Mouse (Mus musculus): ENCODE data around the gene Rarb.

Rarb gene

DNA sequence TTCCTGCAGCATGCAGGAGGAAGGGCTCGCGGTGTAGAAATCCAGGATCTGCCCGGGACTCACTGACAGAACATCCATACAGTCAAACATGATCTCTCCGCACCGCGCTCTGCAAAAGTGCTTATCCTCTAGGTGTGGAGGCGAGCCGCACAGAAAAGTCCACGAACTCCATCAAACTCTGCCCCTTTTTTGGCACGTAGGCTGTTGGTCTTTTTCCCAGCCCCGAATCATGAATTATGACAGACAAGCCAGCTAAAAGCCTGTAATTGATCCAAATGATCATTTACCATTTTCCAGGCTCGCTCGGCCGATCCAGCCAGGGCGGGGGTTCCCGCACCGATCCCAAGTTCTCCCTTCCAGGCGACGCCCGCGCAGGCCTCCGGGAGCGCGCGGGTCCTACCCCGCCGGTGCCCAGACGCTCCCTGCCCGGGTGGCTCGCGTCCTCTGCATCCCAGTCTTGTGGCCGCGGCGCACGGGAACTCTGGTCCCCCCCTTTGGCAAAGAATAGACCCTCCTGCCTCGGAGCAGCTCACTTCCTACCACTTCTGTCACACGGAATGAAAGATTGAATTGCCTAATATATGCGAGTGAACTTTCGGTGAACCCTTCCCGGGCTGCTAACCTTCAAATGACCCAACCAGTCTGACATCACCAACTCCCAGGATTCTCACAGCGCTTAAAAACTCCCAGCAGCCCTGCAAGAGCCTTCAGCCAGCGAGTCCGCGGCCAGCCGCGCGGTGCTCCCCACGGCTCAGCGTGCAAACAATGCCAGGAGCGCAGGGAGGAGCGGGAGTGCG is 243.8 kb downstream of the Rarb start:
- CTCF ChIA-PET, result no interaction called here

DNA sequence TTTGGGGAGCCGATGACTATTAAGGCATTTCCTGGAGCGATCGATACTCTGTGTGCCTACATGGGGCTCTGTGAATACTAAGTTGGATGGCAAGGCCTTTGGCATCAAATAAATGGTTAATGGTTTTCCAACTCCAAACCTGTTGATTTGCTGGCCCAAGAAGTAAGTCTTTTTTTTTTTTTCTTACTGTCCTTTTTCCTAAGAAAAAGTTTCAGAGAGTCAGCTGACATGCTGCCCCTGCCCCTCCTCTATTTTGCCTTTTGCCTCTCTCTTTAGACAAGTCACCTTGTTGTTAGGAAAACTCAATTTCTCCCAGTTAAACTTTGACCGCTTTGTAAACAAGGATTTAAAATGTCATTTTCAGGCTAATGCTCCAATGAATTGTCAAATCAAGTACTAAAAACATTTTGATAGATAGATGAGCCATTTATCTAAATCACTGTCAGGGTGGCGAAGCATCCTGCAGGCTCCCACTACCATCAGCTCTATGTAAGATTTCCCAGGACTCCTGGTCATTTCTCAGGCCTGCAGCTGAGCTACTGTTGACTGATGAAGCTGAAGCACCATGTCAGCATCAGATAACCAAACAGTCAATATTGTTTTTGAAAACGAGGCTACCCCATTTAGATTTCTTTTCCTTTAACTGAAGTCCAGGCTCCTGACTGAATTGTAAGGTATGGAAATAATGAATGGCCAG is 245.3 kb downstream of the Rarb start:
- CTCF ChIA-PET, result no interaction called here

DNA sequence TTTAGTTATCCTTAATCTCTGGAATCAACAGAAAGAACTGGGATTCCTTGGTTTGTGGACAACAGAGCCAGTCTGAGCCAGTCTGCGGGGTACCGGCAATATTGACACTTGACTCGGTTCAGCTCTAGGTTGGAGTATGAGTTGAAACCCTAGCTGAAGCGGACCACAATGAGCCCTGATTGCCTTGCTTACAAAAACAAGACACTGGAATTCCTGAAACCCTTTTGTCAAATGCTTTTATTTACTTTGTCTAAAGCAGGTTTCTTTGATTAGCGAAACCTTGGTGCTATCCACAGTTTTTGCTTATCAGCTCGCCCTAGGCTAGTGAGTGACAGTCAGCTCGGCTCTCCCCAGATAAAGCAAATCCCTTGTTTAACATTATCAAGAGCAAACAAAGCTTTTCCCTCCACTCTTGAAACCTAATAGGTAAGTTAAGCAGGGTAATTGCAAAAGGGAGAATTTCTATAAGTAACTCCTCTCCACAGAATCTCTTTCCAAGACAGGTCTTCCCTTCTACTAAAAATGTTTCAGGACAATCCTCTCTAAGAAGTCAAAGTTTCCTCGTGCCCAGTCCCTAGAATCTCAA is 246.1 kb downstream of the Rarb start:
- CTCF ChIA-PET, result no interaction called here

DNA sequence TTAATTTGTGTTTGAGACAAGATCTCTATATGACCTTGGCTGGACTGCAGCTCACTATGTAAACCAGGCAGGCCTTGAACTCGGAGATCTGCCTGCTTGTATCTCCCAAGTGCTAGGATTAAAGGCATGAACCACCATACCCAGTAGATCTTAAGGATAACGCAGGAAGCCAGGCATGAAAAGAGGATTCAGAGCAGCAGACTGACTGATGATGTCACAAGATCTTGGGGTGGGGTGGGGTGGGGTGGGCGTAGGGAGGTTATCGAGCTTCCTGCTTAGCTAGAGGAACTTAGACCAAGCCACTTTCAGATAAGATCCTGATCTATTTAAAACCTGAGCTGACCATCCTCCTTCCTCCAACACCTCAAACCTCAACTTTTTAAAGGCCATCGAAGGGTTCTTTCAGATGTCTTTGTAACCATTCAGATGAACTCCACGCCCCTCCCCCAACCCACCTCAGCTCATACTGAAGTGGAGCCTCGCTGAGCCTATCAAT is 249.4 kb downstream of the Rarb start:
- CTCF ChIA-PET, result no interaction called here

DNA sequence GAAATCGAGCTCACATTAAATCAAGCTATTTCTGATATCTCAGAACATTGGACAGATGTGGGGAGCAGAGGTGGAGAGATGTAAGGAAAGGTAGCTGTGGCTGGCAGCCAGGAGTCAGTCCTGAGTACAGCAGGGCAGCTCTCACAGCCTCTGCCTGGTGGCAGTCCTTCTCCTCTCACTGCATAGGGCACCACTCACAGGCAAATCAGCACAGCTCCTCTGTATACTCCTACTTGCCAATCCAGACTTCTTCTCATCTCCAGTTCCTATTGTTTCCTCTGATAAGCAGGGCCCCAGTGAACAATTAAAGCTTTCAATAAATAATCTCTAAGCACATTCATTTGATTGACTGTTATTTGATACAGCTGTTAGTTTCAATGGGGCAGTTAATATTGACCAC is 252.0 kb downstream of the Rarb start:
- CTCF ChIA-PET, result no interaction called here

DNA sequence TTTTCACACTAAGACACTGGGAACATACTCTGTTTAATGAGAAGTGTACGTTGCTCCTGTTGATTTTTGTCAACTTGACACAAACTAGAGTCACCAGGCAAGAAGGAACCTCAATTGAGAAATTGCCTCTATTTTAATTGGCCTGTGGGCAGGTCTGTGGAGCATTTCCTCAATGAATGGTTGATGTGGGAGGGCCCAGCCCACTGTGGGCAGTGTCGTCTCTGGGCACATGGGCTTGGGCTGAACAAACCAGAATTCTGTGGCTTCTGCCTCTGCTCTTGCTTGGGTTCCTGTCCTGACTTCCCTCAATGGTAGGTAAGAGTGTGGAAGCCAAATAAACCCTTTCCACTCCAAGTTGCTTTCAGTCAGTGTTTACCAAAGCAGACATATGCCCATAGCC is 255.0 kb downstream of the Rarb start:
- CTCF ChIA-PET, result no interaction called here

DNA sequence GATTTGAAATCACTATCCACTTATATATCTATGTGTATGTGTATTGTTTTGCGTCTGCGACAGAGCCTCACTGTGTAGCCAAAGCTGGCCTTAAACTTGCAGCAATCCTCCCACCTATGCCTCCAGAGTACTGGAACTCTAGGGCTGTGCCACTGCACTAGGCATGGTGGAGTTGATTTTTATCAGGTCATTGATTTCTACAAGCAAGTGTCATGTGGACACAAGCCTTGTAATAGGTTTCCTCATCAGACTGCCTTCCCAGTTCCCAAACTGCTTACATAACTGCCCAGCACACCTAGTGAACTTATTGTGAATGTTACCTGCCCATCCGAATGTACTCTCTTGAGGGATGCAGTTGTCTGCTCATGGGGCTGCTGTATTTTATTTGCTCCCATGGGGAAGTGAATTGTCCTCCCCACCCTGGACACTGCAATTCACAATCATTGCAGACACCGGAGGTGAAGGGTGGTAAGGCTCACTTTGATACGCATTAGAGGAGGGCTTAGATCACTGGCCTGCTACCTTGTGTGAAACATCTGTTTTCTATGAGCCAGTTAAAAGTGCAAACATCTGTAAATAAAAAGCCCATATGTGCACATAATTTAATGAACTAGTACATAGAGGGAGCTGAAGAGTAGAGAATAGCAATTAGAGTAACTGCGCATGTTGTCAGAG is 257.3 kb downstream of the Rarb start:
- CTCF ChIA-PET, result no interaction called here

DNA sequence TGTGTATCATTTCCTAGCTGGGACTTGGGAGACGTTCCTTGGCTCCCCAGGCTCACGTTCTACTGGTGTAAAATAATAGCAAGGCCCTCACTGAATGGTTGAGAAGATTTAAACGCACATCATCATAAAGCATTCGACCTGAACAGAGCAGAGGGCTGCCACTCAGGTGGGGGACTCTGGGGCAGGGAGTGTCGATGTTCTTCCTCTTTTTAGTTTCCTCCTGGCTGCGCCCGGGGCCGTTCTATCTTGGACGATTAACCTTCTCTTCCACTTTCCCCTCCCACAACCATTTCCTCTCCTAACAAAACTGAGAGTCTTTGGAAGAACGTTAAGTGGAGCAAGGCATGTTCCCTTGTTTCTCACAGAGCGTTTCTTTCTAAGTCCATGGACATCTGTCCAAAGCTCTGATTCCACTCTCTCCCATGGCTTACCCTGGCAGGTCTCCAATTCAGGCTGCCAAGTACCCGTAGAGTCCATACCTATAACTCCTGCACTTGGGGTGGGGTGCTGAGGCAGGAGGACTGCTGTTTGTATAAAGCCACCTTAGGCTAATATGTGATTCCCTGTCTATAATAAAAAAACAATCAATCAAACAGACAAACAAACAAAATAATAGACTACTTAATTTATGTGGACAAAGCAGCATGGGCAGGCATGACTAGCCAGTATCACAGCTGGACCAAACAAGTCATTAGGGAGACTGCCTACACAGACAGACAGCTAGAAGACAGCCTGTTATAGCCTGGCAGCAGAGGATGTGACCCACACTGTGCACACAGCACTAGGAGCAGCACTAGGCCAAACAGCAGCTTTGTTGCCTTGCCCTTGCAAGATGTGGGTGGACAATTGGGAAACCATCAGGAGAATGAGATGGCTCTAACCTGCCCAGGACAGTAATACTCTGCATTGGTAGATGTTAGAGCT is 259.4 kb downstream of the Rarb start:
- CTCF ChIA-PET, result no interaction called here

DNA sequence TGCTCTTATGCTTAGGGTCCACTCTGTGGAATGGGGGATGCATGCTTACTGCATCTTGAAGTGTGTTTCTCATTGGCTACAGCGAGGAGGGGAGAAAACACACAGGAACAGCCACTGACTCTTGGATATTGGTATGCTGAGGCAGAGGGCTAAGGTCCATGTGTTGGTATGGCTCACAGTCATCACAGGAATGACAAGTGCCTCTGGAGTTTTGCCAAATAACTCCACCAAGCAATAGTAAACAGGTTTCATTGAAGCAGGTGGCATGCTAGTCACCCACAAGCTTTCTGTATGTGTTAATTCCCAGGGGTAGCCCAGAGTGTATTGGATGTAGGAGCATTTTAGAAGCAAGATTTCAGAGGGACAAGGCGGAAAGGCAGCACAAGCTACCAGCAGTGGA is 260.9 kb downstream of the Rarb start:
- CTCF ChIA-PET, result no interaction called here

DNA sequence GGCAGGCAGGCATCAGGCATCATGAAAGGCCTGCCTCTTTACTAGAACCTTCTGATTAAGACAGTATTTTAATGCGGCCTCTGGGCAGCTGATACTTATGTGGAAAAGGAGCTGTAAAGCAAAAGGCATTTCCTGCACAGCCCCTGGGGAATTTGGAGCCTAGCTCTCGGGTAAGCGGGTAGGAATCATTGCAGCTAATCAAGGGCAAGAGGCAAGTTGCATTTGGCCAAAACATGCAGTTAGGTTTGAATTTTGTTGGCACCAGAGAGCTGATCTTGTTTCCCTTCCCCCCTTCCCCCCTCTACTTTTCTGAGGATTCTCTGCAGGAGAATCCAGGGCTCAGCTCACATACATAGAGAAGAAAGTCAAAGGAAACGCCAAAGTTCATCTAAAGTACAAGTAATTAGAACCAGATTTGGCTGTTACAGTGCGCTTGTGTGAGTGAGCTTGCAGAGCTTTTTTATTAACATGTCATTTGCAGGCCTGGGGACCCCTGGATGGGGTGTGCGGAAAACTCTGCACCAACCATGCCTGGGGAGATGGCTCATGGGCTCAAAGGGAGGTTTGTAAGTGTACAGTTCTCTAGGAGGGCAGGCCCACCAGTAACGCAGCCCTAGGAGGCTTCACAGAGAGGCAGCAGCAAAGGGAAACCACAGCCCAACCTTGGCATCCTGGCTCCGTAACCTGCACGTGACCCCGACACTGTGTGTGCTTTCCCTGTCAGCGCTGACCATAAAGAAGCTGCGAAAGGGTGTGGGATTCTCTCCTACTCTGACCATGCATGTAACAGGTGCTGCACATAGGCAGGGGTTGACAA is 264.1 kb downstream of the Rarb start:
- CTCF ChIA-PET, result no interaction called here

DNA sequence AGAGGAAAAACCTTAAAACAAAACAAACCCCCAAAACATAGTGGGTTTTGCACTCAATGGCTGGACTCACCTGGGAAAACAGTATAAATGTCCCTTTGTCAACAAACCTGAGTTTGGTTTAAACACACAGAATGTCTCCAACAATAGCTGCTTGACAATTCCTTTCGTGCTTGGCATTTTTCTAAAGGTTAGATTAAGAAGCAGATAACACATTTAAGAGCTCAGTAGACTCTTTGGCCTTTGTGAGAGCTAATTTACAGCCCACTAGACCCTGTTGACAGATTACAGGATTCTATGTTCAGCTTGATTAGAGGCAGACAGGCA is 264.7 kb downstream of the Rarb start:
- CTCF ChIA-PET, result no interaction called here

DNA sequence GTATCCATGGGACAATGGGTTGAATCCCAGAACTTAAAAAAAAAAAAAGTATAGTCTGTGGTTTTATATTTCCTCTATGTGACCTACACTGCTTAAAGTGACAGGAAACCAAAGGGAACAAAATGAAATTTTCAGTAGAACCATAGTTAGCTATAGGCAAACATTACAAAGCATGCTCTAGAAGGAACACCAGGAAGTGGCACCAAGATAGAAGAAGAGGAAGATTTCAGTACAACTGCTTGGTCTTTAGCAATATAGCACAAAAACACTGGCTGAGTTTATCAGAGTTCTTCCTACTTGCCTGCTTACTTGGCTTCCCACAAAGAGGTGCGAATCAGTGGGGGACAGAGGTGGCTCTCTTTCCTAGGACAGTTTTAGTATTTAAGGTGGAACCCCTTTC is 266.7 kb downstream of the Rarb start:
- CTCF ChIA-PET, result no interaction called here

DNA sequence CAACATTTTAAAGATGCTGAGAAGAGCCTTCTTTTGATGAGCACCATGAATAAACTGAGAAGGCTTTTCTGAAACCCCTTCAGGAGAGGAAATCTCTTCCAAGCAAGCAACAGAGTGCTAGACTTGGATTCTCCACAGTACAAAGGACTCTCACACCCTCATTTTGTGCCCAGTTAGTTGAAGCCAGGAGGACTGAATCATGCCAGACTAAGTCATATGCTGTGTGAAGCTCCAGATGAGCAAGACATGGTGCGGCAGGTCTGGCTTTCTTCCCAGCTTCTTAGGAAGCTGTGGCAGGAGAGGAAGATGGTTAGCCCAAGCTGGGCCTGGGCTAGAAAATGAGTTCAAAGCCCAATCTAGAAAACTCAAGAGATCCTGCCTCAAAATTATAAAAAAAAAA is 267.1 kb downstream of the Rarb start:
- CTCF ChIA-PET, result no interaction called here

DNA sequence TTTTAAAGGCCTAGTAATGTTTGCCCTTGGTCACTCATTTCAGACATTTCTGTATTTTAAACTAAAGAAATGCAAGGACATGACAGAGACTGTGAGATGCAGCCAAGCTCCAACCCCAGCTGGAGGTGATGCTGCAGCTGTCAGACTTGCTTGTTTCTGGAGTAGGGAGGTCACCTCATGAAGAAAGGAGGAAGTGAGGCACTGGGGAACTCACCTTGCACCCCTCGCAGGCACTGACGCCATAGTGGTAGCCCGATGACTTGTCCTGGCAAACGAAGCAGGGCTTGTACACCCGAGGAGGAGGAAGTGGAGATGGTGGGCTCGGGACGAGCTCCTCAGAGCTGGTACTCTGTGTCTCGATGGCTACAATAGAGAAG is 270.8 kb downstream of the Rarb start:
- CTCF ChIA-PET, result no interaction called here

DNA sequence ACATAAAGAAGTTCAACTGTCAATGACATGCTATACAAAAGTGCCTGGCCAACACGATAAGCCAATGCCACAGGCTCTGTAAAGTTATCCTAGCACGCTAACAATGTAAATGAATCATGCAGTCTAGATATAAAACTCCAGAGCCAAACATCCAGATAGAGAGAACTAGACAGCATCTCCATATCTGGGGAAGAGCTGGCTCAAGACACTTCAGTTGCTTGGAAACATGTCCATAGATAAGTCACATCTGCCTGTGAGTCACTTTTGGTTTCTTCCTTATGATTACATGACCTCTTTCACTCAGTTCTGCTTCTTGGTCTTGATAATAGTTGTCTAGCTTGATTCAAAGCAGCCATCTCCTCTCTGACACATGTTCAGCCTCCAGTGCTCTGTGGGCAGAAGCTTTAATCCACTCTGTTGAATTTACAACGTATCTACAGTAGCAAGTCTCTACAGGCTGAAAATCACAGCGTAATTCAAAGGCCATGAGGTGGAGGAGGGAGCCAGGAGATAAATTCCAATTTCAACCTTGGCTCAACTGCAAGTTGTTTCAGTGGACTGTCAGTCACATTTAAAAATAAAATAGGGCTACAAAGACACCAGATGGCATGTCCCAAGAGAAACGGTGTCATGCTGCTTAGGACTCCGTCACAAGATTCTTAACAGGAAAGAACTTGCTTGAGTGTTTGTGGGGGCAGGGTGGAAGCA is 271.3 kb downstream of the Rarb start:
- CTCF ChIA-PET, result no interaction called here

DNA sequence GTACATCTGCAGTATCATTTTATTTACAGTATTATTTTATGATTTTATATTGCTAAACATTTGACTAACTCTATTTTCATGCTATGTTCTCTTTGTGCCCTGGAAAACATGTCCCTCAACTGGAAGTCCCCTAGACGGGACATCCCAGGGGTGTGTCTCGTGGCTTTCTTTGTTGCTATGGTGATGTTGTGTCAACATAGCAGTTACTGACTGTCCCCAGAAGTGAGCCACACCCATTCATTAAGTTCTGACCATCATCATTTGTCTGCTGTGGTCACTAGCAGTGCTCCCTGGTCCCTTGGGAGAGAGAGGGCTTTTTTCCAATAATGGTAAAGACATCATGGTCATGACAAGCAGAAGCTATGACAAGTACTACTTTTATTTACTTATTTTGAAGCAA is 274.0 kb downstream of the Rarb start:
- CTCF ChIA-PET, result no interaction called here

DNA sequence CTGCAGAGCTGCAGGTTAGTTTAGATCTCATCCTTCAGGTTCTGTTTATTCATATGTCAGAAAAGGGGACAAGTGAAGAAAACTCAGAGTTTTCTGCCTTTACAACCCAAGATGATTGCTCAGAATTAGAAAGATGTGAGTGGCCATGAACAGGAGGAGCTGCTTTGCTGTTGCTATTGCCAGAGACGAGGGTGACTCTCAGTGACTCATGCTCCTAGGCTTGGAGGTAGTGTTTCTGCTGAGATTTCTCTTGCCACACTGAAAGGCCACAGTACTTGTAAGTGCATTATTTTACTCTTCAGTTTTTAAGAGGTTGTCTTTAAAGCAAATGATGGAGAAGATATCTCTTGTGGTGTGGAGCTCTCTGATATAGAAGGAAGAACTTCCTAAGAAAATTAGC is 277.3 kb downstream of the Rarb start:
- CTCF ChIA-PET, result no interaction called here

DNA sequence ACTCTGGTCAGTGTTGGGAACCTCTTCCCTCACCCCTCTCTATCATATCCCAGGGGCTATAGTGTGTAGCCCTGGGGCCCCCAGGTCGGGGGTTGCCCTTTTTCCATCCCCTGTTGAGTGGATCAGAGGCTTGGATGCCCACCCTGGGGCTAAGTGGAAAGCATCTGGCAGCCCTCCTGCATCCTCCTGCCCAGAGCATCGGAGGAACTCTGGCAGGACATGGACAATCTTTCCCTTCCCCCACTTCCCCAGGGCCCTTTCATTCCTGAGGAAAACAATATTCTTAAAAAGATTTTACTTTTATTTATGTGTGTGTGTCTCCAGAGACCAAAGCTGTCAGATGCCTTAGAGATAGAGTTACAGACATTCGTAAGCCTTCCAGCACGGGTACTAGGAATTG is 281.5 kb downstream of the Rarb start:
- CTCF ChIA-PET, result no interaction called here

DNA sequence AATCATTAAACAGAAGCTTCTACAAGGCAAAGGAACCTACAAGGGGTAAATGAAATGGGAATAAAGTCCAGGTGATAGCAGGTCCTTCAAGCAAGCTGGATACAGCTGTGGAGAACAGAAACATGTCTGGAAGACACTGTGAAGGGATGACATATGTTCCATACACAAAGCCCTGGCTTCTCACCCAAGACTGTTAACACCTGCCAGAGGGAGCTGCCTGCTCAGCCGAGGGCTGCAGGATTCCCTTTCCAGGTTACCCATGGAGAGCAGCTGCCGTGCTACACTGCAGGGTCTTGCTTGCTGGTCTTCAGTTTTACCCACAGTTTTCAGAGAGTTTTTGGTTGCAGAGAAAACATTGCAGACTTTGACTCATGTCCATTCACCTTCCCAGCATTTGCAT is 290.3 kb downstream of the Rarb start:
- CTCF ChIA-PET, result no interaction called here

DNA sequence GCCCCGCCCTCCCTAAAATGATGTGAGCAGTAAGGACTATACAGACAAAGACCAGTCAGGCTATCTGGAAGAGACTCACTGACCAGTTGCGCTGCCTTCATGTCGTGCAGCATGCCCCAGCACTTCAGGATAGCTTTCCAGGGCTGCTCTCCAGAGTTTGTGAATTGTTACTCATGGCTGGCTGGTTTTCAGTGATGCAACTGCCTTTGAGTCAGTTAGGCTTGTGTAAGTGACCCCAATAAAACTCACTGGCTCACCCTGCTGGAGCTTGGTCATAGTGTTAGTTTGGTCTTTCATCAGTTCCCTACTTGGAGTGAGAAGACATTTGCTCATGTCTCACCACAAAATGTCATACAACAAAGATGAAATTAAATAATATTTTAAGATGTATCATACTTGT is 292.8 kb downstream of the Rarb start:
- CTCF ChIA-PET, result no interaction called here
